Mouse (Mus musculus) erythroid progenitor cell, adult 5-6 weeks (primary cell): Measurements from ENCODE around the gene Ints11. TPM values are rescaled to one million over a fixed set of nuclear protein-coding genes. Genes with fewer than 3 reads are reported as not detected.

Experiments used
- total RNA-seq, 2 experiments: library from RNA; stranded (forward) in 1 of 2; stranded (reverse) in 1 of 2; fragments of 150-400 nt in 1 of 2; fragments of 186-747, 209-891 nt in 1 of 2; gene quantifications; 2 replicates each; pipeline versions ENCODE4 v1.2.3 to v1.2.4; 2015 to 2017; ENCODE audit warnings: low replicate concordance in 2 of 2

The Ints11 gene
- total RNA-seq, 2 experiments from 2014 or later: 7.9 to 14.7 TPM

Other genes with a start within 250 kb of the Ints11 start
- 28.5 and 59.5 TPM in 2 replicates for gene Cdk11b, start 244.7 kb upstream of the Ints11 start, total RNA-seq (2015; ENCODE audit: low replicate concordance)
- 53.6 and 56.3 TPM in 2 replicates for gene Cdk11b, start 244.7 kb upstream of the Ints11 start, total RNA-seq (2017; ENCODE audit: low replicate concordance)
- gene Gm10563, start 224.1 kb upstream of the Ints11 start, total RNA-seq (2015; ENCODE audit: low replicate concordance): not detected in 2 replicates
- not detected in 2 replicates for gene Gm10563, start 224.1 kb upstream of the Ints11 start, total RNA-seq (2017; ENCODE audit: low replicate concordance)
- gene Mmp23, start 216.2 kb upstream of the Ints11 start, total RNA-seq (2015; ENCODE audit: low replicate concordance): not detected in 2 replicates
- gene Mmp23, start 216.2 kb upstream of the Ints11 start, total RNA-seq (2017; ENCODE audit: low replicate concordance): not detected in 2 replicates
- 0.84 and 2.9 TPM in 2 replicates for gene Mib2, start 200.3 kb upstream of the Ints11 start, total RNA-seq (2015; ENCODE audit: low replicate concordance)
- gene Mib2, start 200.3 kb upstream of the Ints11 start, total RNA-seq (2017; ENCODE audit: low replicate concordance): 3.2 and 6.6 TPM in 2 replicates
- gene Fndc10, start 175.2 kb upstream of the Ints11 start, total RNA-seq (2015; ENCODE audit: low replicate concordance): not detected in 2 replicates
- gene Fndc10, start 175.2 kb upstream of the Ints11 start, total RNA-seq (2017; ENCODE audit: low replicate concordance): not detected in 2 replicates
- gene Ssu72, start 164.7 kb upstream of the Ints11 start, total RNA-seq (2015; ENCODE audit: low replicate concordance): 44.9 and 65.6 TPM in 2 replicates
- gene Ssu72, start 164.7 kb upstream of the Ints11 start, total RNA-seq (2017; ENCODE audit: low replicate concordance): 37.0 and 57.2 TPM in 2 replicates
- gene Tmem240, start 134.7 kb upstream of the Ints11 start, total RNA-seq (2015; ENCODE audit: low replicate concordance): not detected in 2 replicates
- gene Tmem240, start 134.7 kb upstream of the Ints11 start, total RNA-seq (2017; ENCODE audit: low replicate concordance): not detected in 2 replicates
- gene Atad3a, start 108.5 kb upstream of the Ints11 start, total RNA-seq (2015; ENCODE audit: low replicate concordance): 0.84 and 35.3 TPM in 2 replicates
- gene Atad3a, start 108.5 kb upstream of the Ints11 start, total RNA-seq (2017; ENCODE audit: low replicate concordance): 3.3 and 5.1 TPM in 2 replicates
- not detected in 2 replicates for gene Vwa1, start 94.8 kb upstream of the Ints11 start, total RNA-seq (2015; ENCODE audit: low replicate concordance)
- gene Vwa1, start 94.8 kb upstream of the Ints11 start, total RNA-seq (2017; ENCODE audit: low replicate concordance): 0.68 TPM in 1 of 2 replicates, not detected in the other
- 0.42 and 1.1 TPM in 2 replicates for gene Tmem88b, start 83.7 kb upstream of the Ints11 start, total RNA-seq (2015; ENCODE audit: low replicate concordance)
- gene Tmem88b, start 83.7 kb upstream of the Ints11 start, total RNA-seq (2017; ENCODE audit: low replicate concordance): 0.83 and 1.3 TPM in 2 replicates
- gene Ankrd65, start 79.1 kb upstream of the Ints11 start, total RNA-seq (2015; ENCODE audit: low replicate concordance): not detected in 2 replicates
- gene Ankrd65, start 79.1 kb upstream of the Ints11 start, total RNA-seq (2017; ENCODE audit: low replicate concordance): 1.0 and 9.8 TPM in 2 replicates
- gene Mrpl20, start 66.7 kb upstream of the Ints11 start, total RNA-seq (2015; ENCODE audit: low replicate concordance): 127 and 129 TPM in 2 replicates
- gene Mrpl20, start 66.7 kb upstream of the Ints11 start, total RNA-seq (2017; ENCODE audit: low replicate concordance): 30.7 and 31.2 TPM in 2 replicates
- 258 and 265 TPM in 2 replicates for gene Ccnl2, start 57.1 kb upstream of the Ints11 start, total RNA-seq (2015; ENCODE audit: low replicate concordance)
- 262 and 283 TPM in 2 replicates for gene Ccnl2, start 57.1 kb upstream of the Ints11 start, total RNA-seq (2017; ENCODE audit: low replicate concordance)
- gene Aurkaip1, start 38.3 kb upstream of the Ints11 start, total RNA-seq (2015; ENCODE audit: low replicate concordance): 47.2 and 63.7 TPM in 2 replicates
- gene Aurkaip1, start 38.3 kb upstream of the Ints11 start, total RNA-seq (2017; ENCODE audit: low replicate concordance): 69.4 and 71.4 TPM in 2 replicates
- not detected in 2 replicates for gene Mxra8, start 29.9 kb upstream of the Ints11 start, total RNA-seq (2015; ENCODE audit: low replicate concordance)
- gene Mxra8, start 29.9 kb upstream of the Ints11 start, total RNA-seq (2017; ENCODE audit: low replicate concordance): not detected in 2 replicates
- 20.9 and 26.0 TPM in 2 replicates for gene Dvl1, start 22.1 kb upstream of the Ints11 start, total RNA-seq (2015; ENCODE audit: low replicate concordance)
- 19.5 and 22.4 TPM in 2 replicates for gene Dvl1, start 22.1 kb upstream of the Ints11 start, total RNA-seq (2017; ENCODE audit: low replicate concordance)
- 0.84 and 1.1 TPM in 2 replicates for gene Tas1r3, start 6.2 kb upstream of the Ints11 start, total RNA-seq (2015; ENCODE audit: low replicate concordance)
- gene Tas1r3, start 6.2 kb upstream of the Ints11 start, total RNA-seq (2017; ENCODE audit: low replicate concordance): 0.26 and 2.3 TPM in 2 replicates
- gene Cptp, start 106 bp upstream of the Ints11 start, total RNA-seq (2015; ENCODE audit: low replicate concordance): 3.4 and 9.4 TPM in 2 replicates
- 5.6 and 12.6 TPM in 2 replicates for gene Cptp, start 106 bp upstream of the Ints11 start, total RNA-seq (2017; ENCODE audit: low replicate concordance)
- 2.2 and 5.4 TPM in 2 replicates for gene Pusl1, start 22.2 kb downstream of the Ints11 start, total RNA-seq (2015; ENCODE audit: low replicate concordance)
- gene Pusl1, start 22.2 kb downstream of the Ints11 start, total RNA-seq (2017; ENCODE audit: low replicate concordance): 4.6 and 9.8 TPM in 2 replicates
- gene Acap3, start 22.3 kb downstream of the Ints11 start, total RNA-seq (2015; ENCODE audit: low replicate concordance): 30.2 and 49.0 TPM in 2 replicates
- gene Acap3, start 22.3 kb downstream of the Ints11 start, total RNA-seq (2017; ENCODE audit: low replicate concordance): 31.5 and 42.0 TPM in 2 replicates
- gene Ube2j2, start 74.3 kb downstream of the Ints11 start, total RNA-seq (2015; ENCODE audit: low replicate concordance): 19.1 and 47.8 TPM in 2 replicates
- 53.7 and 91.5 TPM in 2 replicates for gene Ube2j2, start 74.3 kb downstream of the Ints11 start, total RNA-seq (2017; ENCODE audit: low replicate concordance)
- 132 and 160 TPM in 2 replicates for gene C1qtnf12, start 92.8 kb downstream of the Ints11 start, total RNA-seq (2015; ENCODE audit: low replicate concordance)
- 31.2 and 41.1 TPM in 2 replicates for gene C1qtnf12, start 92.8 kb downstream of the Ints11 start, total RNA-seq (2017; ENCODE audit: low replicate concordance)
- gene B3galt6, start 123.1 kb downstream of the Ints11 start, total RNA-seq (2015; ENCODE audit: low replicate concordance): 1.3 and 5.8 TPM in 2 replicates
- 2.3 TPM in 2 replicates for gene B3galt6, start 123.1 kb downstream of the Ints11 start, total RNA-seq (2017; ENCODE audit: low replicate concordance)
- 31.4 and 59.1 TPM in 2 replicates for gene Sdf4, start 123.3 kb downstream of the Ints11 start, total RNA-seq (2015; ENCODE audit: low replicate concordance)
- gene Sdf4, start 123.3 kb downstream of the Ints11 start, total RNA-seq (2017; ENCODE audit: low replicate concordance): 92.1 and 127 TPM in 2 replicates
- 3.4 TPM in 1 of 2 replicates, not detected in the other for gene Tnfrsf4, start 144.3 kb downstream of the Ints11 start, total RNA-seq (2015; ENCODE audit: low replicate concordance)
- gene Tnfrsf4, start 144.3 kb downstream of the Ints11 start, total RNA-seq (2017; ENCODE audit: low replicate concordance): 0.61 and 8.2 TPM in 2 replicates
- 2.9 and 26.7 TPM in 2 replicates for gene Tnfrsf18, start 156.6 kb downstream of the Ints11 start, total RNA-seq (2015; ENCODE audit: low replicate concordance)
- gene Tnfrsf18, start 156.6 kb downstream of the Ints11 start, total RNA-seq (2017; ENCODE audit: low replicate concordance): 1.5 and 3.5 TPM in 2 replicates
- gene Ttll10, start 189.9 kb downstream of the Ints11 start, total RNA-seq (2015; ENCODE audit: low replicate concordance): not detected in 2 replicates
- gene Ttll10, start 189.9 kb downstream of the Ints11 start, total RNA-seq (2017; ENCODE audit: low replicate concordance): not detected in 2 replicates
- gene 9430015G10Rik, start 240.4 kb downstream of the Ints11 start, total RNA-seq (2015; ENCODE audit: low replicate concordance): 28.5 and 48.7 TPM in 2 replicates
- gene 9430015G10Rik, start 240.4 kb downstream of the Ints11 start, total RNA-seq (2017; ENCODE audit: low replicate concordance): 52.1 and 58.6 TPM in 2 replicates